Mouse (Mus musculus) spleen, embryonic (tissue): ENCODE measurements around the gene Cep41.

Experiments
- CTCF ChIA-PET: fragments of 350-600 bp; sonication (Branson Sonifier 250); formaldehyde crosslinking; loops from one replicate; lab custom pipeline; 2022; lab: Charles Lee

The Cep41 gene

GRCm38 (mm10) chr6:30674714-30675280 lies 18.8 kb downstream of the Cep41 start:
- CTCF ChIA-PET = no interaction called here

GRCm38 (mm10) chr6:30673764-30674561 lies 19.6 kb downstream of the Cep41 start:
- CTCF ChIA-PET = no interaction called here

GRCm38 (mm10) chr6:30671696-30672095 lies 21.9 kb downstream of the Cep41 start:
- CTCF ChIA-PET = no interaction called here

- CTCF ChIA-PET = no interaction called here
Measured at GRCm38 (mm10) chr6:30667585-30667984, 26.0 kb downstream of the Cep41 start.

DNA sequence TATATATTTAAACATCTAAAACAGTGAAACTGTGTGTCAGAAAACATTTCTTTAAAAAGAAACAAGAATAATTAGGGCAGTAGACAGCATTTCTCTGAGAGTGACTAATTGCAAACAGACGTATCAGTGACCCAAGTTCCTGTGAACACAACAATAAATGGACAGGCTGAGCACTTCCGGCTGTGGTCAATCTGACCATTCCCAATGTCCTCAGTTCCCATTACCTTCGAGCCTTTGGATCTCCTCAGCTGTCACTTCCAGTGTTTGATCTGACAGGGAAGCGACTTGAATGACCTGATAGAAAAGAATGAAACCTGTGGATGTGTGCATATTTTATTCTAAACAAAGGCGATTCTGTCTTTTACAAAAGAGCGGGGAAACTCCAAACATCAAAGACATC lies 27.5 kb downstream of the Cep41 start:
- CTCF ChIA-PET = no interaction called here

DNA sequence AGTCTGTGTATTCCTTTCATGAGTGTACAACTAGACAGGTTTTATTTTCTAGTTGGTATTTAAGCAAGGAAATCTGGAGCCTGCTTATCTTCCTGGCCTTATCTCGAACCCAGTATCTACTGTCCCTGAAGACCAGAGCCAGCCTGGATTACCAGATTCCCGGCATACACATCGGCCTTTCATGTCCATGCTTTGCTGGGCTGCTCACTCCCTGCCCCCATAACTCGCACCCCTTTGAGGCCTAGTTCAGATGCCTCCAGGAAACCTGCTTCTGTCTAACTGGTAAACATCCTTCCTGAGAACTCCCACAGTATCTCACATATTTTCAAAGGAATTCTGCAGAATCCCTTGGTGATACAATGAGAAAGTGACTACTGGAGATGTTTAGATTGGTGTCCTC lies 28.3 kb downstream of the Cep41 start:
- CTCF ChIA-PET = no interaction called here

GRCm38 (mm10) chr6:30664776-30665175 lies 28.8 kb downstream of the Cep41 start:
- CTCF ChIA-PET = no interaction called here

- CTCF ChIA-PET = no interaction called here
Measured at GRCm38 (mm10) chr6:30658619-30659018, 34.9 kb downstream of the Cep41 start.

DNA sequence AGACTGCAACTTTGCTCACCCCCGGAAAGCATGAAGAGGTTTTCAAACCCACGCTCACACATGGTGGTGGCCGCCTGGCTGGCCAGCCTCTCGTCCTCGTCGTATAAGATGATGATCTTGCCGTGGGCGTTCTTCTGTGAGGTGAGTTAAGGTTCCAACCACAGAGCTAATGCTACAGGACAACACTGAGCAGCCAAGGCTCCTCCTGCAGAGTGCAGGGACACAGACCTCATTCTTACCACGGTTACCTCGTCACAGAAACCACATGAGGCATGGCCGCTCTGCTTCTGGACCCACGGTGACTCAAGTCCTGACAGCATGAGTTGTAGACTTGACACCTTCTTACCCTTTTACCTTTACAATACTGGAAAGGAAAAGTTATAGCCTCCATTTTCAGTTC lies 36.3 kb downstream of the Cep41 start:
- CTCF ChIA-PET = no interaction called here

- CTCF ChIA-PET = no interaction called here
Measured at GRCm38 (mm10) chr6:30654932-30655331, 38.6 kb downstream of the Cep41 start.

DNA sequence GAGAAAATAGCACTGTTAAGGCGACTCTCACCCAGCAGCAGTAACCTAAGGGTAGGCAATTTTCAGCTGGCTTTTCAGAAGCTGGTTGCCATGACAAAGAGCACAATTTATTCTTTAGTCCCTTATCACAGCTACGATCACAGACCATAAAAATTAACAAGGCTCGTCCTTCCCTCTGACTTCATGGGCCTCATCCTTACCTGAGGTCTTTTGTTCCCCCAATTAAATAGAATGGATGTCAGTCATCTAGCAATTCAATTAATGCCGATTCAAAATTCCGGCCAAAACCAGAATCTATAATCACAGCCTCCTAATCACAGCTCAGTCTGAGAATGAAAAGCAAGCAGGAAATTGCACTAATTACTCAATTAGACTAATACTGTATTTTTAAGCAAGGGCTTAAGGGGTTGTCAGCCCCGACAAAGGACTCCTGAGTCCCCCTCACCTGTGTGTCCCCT lies 39.1 kb downstream of the Cep41 start:
- CTCF ChIA-PET = no interaction called here

DNA sequence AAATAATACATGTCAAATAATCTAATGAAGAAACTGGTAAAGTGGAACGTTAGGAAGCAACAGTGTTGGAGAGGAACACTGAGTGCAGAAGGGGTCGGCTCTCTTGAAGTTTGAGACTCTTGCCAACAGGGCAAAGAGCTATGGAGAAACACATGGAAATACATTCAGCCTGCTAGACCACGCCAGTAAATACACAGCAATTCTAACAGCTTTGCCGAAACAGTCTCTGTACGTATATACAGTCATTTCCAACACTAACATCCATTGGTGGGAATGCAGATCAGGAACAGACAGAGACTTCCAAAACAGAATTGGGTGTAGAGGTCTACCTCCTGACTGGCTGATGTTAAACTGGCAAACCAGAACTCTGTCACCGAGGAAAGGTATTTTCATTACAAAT lies 40.0 kb downstream of the Cep41 start:
- CTCF ChIA-PET = no interaction called here

- CTCF ChIA-PET = interaction anchor here (0.7 kb wide), 1 partner anchor 411 kb away, joined by 4 read pairs; no protein-coding TSS in a partner anchor
Measured at GRCm38 (mm10) chr6:30652425-30653188, 40.9 kb downstream of the Cep41 start.

GRCm38 (mm10) chr6:30649651-30650296 lies 43.8 kb downstream of the Cep41 start:
- CTCF ChIA-PET = no interaction called here

DNA sequence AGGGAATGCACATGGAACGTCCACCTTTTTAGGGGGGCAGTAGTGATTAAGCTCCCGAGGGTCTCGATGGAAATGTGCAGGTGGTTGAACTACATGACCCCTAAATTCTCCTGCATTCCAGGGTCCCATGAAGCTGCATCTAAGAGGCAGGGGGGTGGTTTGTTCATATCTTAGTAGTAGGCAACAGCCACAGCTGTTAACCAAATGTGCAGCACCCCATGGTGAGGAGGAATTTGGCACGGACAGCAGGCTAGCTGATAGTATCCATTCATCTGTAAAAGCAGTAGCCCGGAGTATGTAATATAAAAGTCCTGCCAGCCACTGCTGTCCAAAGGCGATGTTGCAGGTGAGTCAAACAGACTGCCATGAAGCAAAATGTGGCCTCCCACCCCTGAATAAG lies 48.2 kb downstream of the Cep41 start:
- CTCF ChIA-PET = no interaction called here

DNA sequence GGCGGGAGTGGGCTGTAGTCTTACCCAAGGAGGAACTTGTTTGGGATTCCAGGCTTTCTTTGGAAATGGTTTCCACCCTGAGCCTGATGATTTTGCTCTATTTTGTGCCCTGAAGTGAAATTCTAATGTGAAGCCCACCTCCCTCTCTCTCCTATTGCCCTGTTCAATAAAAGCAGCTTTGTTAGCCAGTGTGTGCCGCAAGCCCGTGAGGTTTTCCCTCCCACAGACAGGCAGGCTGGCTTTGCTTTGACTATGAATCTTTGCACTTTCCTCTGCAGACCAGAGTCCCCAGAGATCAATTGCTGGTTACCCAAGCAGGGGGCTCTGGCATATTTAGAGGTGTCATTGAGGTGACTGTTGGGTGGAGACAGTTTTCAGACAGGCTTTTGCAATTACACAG lies 49.1 kb downstream of the Cep41 start:
- CTCF ChIA-PET = no interaction called here

- CTCF ChIA-PET = interaction anchor here (0.6 kb wide), 1 partner anchor 14 kb away, joined by 9 read pairs; no protein-coding TSS in a partner anchor
Measured at GRCm38 (mm10) chr6:30643694-30644460, 49.7 kb downstream of the Cep41 start.

GRCm38 (mm10) chr6:30638674-30639268 lies 54.8 kb downstream of the Cep41 start, which contains the start of gene Cpa1:
Gene Cpa1 (plus strand): TSS chr6:30639218.
- CTCF ChIA-PET = interaction anchor here (1.0 kb wide), 1 partner anchor 21 kb away, joined by 3 read pairs; no protein-coding TSS in a partner anchor

- CTCF ChIA-PET = no interaction called here
Measured at GRCm38 (mm10) chr6:30636186-30636842, 57.2 kb downstream of the Cep41 start.

DNA sequence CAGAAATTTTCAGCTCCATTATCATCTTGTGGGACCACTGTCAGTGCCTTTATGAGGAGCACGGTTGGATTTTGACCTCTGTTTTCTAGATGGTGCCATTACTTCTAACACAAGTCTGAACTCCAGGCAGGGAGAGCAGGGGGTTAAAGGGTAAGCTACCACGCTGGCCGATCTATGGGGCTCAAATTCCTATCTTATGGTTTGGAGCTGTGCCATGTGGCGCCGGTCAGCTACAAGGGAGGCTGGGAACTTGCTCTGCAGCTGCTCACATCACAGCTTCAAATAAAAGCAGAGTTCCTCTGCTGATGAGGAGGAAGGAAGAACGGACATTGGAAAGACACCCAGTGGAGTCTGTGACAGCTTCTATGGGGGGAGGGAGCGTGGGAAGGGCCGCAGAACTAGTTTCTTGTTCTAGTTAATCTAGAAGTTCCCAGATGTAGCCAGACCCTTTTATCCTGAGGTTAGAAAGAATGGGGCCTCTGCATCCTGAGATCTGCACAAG lies 58.1 kb downstream of the Cep41 start:
- CTCF ChIA-PET = no interaction called here
